Mouse (Mus musculus): Measurements from ENCODE around the gene Gm45140. TPM values are rescaled to one million over a fixed set of nuclear protein-coding genes. Genes with fewer than 3 reads are reported as not detected.

The Gm45140 gene
- polyA plus RNA-seq, 1 experiment from 2014 or later: 2.9 TPM

- H3K36me3 ChIP-seq (replicated peaks): no peaks in the 10 kb centered on the region
- 93% methylated on average over 8 of the region's 8 CpGs for WGBS
- ATAC-seq (replicated peaks): no peak
Measured at GRCm38 (mm10) chr6:87756896-87757295, 78.7 kb downstream of the Gm45140 start.

GRCm38 (mm10) chr6:87755196-87755595, 80.4 kb downstream of the Gm45140 start:
- WGBS: 95% methylated on average over 4 of the region's 4 CpGs
- no peak overlapping the region for H3K4me2 ChIP-seq
- ATAC-seq (replicated peaks): no peak
- H3K9me3 ChIP-seq: no peaks in the 10 kb centered on the region
- no peak overlapping the region for H3K27ac ChIP-seq
- no peak overlapping the region for H3K4me3 ChIP-seq
- no peaks in the 10 kb centered on the region for H3K36me3 ChIP-seq (replicated peaks)
- H3K4me1 ChIP-seq: no peaks in the 10 kb centered on the region
- no peak overlapping the region for H3K9ac ChIP-seq
- no peaks in the 10 kb centered on the region for H3K27me3 ChIP-seq (replicated peaks)

More at GRCm38 (mm10) chr6:87756896-87757295, 78.7 kb downstream of the Gm45140 start:
- H3K4me1 ChIP-seq: no peaks in the 10 kb centered on the region
- no peak overlapping the region for H3K4me2 ChIP-seq
- H3K9ac ChIP-seq: no peak overlapping the region
- H3K4me3 ChIP-seq: no peak overlapping the region
- no peak overlapping the region for H3K27ac ChIP-seq
- no peaks in the 10 kb centered on the region for H3K27me3 ChIP-seq (replicated peaks)
- no peaks in the 10 kb centered on the region for H3K9me3 ChIP-seq

GRCm38 (mm10) chr6:87751574-87751973, 84.0 kb downstream of the Gm45140 start:
- Histone ChIP-seq H3K9ac (no peak overlapping the region), H3K9me3 (no peaks in the 10 kb centered on the region), H3K27me3 (replicated peaks) (no peaks in the 10 kb centered on the region), H3K4me1 (no peaks in the 10 kb centered on the region), H3K27ac (no peak overlapping the region), H3K36me3 (replicated peaks) (no peaks in the 10 kb centered on the region), H3K4me3 (no peak overlapping the region), H3K4me2 (no peak overlapping the region)
- WGBS: 91% methylated on average over 6 of the region's 6 CpGs
- ATAC-seq (replicated peaks): no peak

GRCm38 (mm10) chr6:87750184-87750910, 85.2 kb downstream of the Gm45140 start:
- ATAC-seq (replicated peaks): no peak
- H3K27me3 ChIP-seq (replicated peaks): no peaks in the 10 kb centered on the region
- no peak overlapping the region for H3K27ac ChIP-seq

GRCm38 (mm10) chr6:87748531-87748930, 87.1 kb downstream of the Gm45140 start:
- ATAC-seq (replicated peaks): no peak
- WGBS: 90% methylated on average over 6 of the region's 6 CpGs
- no peak overlapping the region for H3K9ac ChIP-seq
- H3K9me3 ChIP-seq: no peaks in the 10 kb centered on the region
- no peak overlapping the region for H3K4me3 ChIP-seq
- no peaks in the 10 kb centered on the region for H3K36me3 ChIP-seq (replicated peaks)
- no peak overlapping the region for H3K4me2 ChIP-seq
- H3K4me1 ChIP-seq: no peaks in the 10 kb centered on the region
- H3K27ac ChIP-seq: no peak overlapping the region
- no peaks in the 10 kb centered on the region for H3K27me3 ChIP-seq (replicated peaks)

More at GRCm38 (mm10) chr6:87750184-87750910, 85.2 kb downstream of the Gm45140 start:
- Histone ChIP-seq H3K9ac (no peak overlapping the region), H3K36me3 (replicated peaks) (no peaks in the 10 kb centered on the region), H3K9me3 (no peaks in the 10 kb centered on the region), H3K4me3 (no peak overlapping the region), H3K4me1 (no peaks in the 10 kb centered on the region), H3K4me2 (no peak overlapping the region)
- 87% methylated on average over 8 of the region's 8 CpGs for WGBS

GRCm38 (mm10) chr6:87748078-87748477, 87.5 kb downstream of the Gm45140 start:
- no peak for ATAC-seq (replicated peaks)
- Histone ChIP-seq H3K27me3 (replicated peaks) (no peaks in the 10 kb centered on the region), H3K9me3 (no peaks in the 10 kb centered on the region), H3K27ac (no peak overlapping the region), H3K4me1 (no peaks in the 10 kb centered on the region), H3K4me2 (no peak overlapping the region), H3K36me3 (replicated peaks) (no peaks in the 10 kb centered on the region), H3K4me3 (no peak overlapping the region), H3K9ac (no peak overlapping the region)
- WGBS: 85% methylated on average over 2 of the region's 2 CpGs

- Histone ChIP-seq H3K4me1 (no peaks in the 10 kb centered on the region), H3K36me3 (replicated peaks) (no peaks in the 10 kb centered on the region), H3K9me3 (no peaks in the 10 kb centered on the region), H3K27ac (no peak overlapping the region), H3K9ac (no peak overlapping the region), H3K27me3 (replicated peaks) (no peaks in the 10 kb centered on the region), H3K4me3 (no peak overlapping the region), H3K4me2 (no peak overlapping the region)
- ATAC-seq (replicated peaks): no peak
- WGBS: 76% methylated on average over 2 of the region's 2 CpGs
Measured at GRCm38 (mm10) chr6:87746849-87747248, 88.7 kb downstream of the Gm45140 start.

GRCm38 (mm10) chr6:87746059-87746458, 89.5 kb downstream of the Gm45140 start:
- Histone ChIP-seq H3K4me3 (no peak overlapping the region), H3K9me3 (no peaks in the 10 kb centered on the region), H3K4me1 (no peaks in the 10 kb centered on the region), H3K9ac (no peak overlapping the region), H3K27ac (no peak overlapping the region), H3K4me2 (no peak overlapping the region), H3K27me3 (replicated peaks) (no peaks in the 10 kb centered on the region), H3K36me3 (replicated peaks) (no peaks in the 10 kb centered on the region)
- no peak for ATAC-seq (replicated peaks)
- 79% methylated on average over 3 of the region's 3 CpGs for WGBS

GRCm38 (mm10) chr6:87745301-87745700, 90.3 kb downstream of the Gm45140 start:
- no peaks in the 10 kb centered on the region for H3K27me3 ChIP-seq (replicated peaks)
- no peaks in the 10 kb centered on the region for H3K4me1 ChIP-seq
- H3K4me3 ChIP-seq: no peak overlapping the region
- no peak for ATAC-seq (replicated peaks)
- H3K9me3 ChIP-seq: no peaks in the 10 kb centered on the region
- no peak overlapping the region for H3K9ac ChIP-seq
- H3K4me2 ChIP-seq: no peak overlapping the region
- 59% methylated on average over 1 of the region's 1 CpGs for WGBS
- no peaks in the 10 kb centered on the region for H3K36me3 ChIP-seq (replicated peaks)
- no peak overlapping the region for H3K27ac ChIP-seq

GRCm38 (mm10) chr6:87744632-87745031, 91.0 kb downstream of the Gm45140 start:
- 92% methylated on average over 3 of the region's 3 CpGs for WGBS
- no peak overlapping the region for H3K9ac ChIP-seq
- H3K4me2 ChIP-seq: no peak overlapping the region
- no peak overlapping the region for H3K27ac ChIP-seq
- H3K9me3 ChIP-seq: no peaks in the 10 kb centered on the region
- H3K27me3 ChIP-seq (replicated peaks): no peaks in the 10 kb centered on the region
- H3K4me1 ChIP-seq: no peaks in the 10 kb centered on the region
- ATAC-seq (replicated peaks): no peak
- no peak overlapping the region for H3K4me3 ChIP-seq
- no peaks in the 10 kb centered on the region for H3K36me3 ChIP-seq (replicated peaks)

GRCm38 (mm10) chr6:87743281-87743680, 92.3 kb downstream of the Gm45140 start:
- no peak for ATAC-seq (replicated peaks)
- Histone ChIP-seq H3K4me1 (0 out of 2 replicates have a peak, but pooled peaks cover under 1% of the 10 kb centered on the region), H3K9ac (no peak overlapping the region), H3K27ac (no peak overlapping the region), H3K4me3 (no peak overlapping the region), H3K27me3 (replicated peaks) (no peaks in the 10 kb centered on the region), H3K4me2 (no peak overlapping the region), H3K9me3 (no peaks in the 10 kb centered on the region), H3K36me3 (replicated peaks) (no peaks in the 10 kb centered on the region)
- WGBS: 73% methylated on average over 5 of the region's 5 CpGs

GRCm38 (mm10) chr6:87742804-87743203, 92.8 kb downstream of the Gm45140 start:
- 81% methylated on average over 5 of the region's 5 CpGs for WGBS

GRCm38 (mm10) chr6:87741978-87742377, 93.6 kb downstream of the Gm45140 start:
- Histone ChIP-seq H3K4me3 (no peak overlapping the region), H3K36me3 (replicated peaks) (no peaks in the 10 kb centered on the region), H3K27me3 (replicated peaks) (no peaks in the 10 kb centered on the region), H3K4me2 (no peak overlapping the region), H3K27ac (no peak overlapping the region), H3K9me3 (no peaks in the 10 kb centered on the region), H3K4me1 (0 out of 2 replicates have a peak, but pooled peaks cover 4% of the 10 kb centered on the region), H3K9ac (no peak overlapping the region)
- no peak for ATAC-seq (replicated peaks)
- 96% methylated on average over 8 of the region's 8 CpGs for WGBS

More at GRCm38 (mm10) chr6:87742804-87743203, 92.8 kb downstream of the Gm45140 start:
- Histone ChIP-seq H3K4me3 (no peak overlapping the region), H3K27ac (no peak overlapping the region), H3K36me3 (replicated peaks) (no peaks in the 10 kb centered on the region), H3K4me1 (0 out of 2 replicates have a peak, but pooled peaks cover 4% of the 10 kb centered on the region), H3K9ac (no peak overlapping the region), H3K27me3 (replicated peaks) (no peaks in the 10 kb centered on the region), H3K9me3 (no peaks in the 10 kb centered on the region), H3K4me2 (no peak overlapping the region)
- ATAC-seq (replicated peaks): no peak
